Mouse (Mus musculus): ENCODE results near the gene Zfp385b.

The Zfp385b gene

GRCm38 (mm10) chr2:77790295-77790694 is 29.1 kb downstream of the Zfp385b start:
- DNase-seq (ENCODE audit: low spot score in 2 of 2), result no peak

DNA sequence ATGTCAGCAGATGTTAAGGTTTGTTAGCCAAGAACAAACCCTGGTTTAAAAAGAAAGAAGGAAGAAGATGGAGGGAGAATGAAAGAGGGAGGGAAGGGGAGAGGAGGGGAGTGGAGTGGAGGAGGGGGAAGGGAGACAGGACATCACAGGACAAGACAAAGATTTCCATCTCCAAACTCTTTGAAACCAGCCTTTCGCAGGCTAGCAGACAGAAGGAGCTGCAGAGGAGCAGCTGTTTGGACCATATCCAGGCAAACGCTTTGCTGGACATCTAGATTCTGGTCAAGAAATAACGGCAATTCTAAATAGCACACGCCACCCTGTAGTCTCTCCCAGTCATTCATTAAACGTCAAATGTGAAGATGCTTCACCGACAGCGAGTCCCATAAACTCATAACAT is 38.0 kb downstream of the Zfp385b start:
- DNase-seq (ENCODE audit: low spot score in 2 of 2), result no peak

DNA sequence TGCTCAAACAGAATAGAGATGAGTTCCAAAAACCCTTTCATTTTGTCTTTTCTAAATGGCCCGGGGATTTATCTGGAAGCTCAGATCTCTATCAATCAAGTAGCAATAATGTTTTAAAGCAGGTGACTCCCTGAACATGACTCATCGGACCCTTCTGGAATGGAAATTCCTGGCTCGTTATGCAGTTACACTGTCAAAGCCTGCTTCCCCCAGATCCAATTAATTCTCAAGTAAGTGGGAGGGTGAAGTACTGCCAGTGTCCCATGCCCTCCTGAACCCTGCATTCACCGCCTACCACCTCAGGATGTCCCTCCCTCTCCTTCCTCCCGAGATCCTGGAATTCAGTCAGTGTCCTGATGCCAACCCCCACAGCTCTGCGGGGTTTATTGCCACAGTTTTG is 41.7 kb downstream of the Zfp385b start:
- DNase-seq (ENCODE audit: low spot score in 2 of 2), result no peak

DNA sequence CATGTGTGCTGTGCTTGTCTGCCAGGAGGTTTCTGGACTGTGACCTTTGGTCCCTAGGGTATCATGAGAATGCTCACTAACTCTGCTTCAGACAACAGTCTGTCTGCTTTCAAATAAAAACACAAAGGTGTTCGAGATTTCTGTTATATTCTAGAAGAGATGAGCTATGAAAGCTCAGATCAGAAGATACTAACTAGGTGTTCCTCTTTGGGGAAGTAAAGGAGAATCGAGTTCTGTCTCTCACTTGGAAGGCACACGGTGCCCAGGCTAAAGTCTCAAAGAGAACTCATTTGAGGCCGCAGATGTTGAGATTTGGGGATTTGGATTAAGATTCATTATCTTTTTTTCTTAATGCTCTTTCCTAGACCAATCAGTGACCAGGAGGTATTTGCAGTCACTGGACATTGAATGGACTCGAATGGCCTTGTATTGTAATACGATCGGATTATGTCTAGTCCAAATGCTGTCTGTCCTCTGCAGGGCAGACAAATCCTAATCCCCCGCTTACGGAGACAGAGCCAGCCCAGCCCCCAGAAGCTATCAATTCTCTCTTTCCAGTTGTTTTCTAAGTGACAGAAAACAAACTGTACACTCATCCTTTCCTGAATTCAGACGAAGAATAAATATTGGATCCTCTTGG is 42.3 kb downstream of the Zfp385b start:
- DNase-seq (ENCODE audit: low spot score in 2 of 2), result no peak

- DNase-seq (ENCODE audit: low spot score in 2 of 2), result no peak
Observed at GRCm38 (mm10) chr2:77775247-77775880, 44.1 kb downstream of the Zfp385b start.

DNA sequence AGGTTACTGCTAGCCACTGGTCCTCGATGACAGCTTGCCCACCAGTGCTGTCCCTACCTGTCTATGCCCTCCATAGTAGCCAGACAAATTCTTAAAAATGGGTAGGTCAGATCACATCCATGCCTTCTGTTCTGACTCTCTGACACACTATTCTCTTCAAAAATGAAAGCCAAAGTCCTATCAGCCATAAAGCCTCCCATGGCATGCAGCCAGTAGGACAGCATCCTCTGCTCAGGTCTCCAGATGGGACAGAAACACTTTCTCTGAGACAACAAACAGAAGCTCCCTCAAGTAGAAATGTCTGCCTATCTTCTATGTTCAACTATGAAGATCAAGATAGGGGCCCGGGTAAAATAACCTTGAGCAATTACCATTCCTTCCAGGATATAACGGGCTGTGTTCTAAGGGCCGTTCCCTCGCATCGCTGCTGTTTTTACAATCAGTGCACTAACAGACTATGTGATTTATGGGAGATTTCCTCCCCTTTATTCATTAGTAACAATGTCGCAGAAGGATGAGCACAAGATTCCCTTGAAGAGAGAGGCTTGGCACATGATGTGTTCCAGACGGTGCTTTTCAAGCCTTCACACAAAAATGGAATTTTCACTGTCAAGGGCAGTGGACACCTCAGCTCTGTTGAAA is 49.3 kb downstream of the Zfp385b start:
- DNase-seq (ENCODE audit: low spot score in 2 of 2), result no peak

GRCm38 (mm10) chr2:77768321-77768886 is 51.0 kb downstream of the Zfp385b start:
- no peak for DNase-seq (ENCODE audit: low spot score in 2 of 2)

- no peak for DNase-seq (ENCODE audit: low spot score in 2 of 2)
Observed at GRCm38 (mm10) chr2:77761967-77762366, 57.5 kb downstream of the Zfp385b start.

- DNase-seq (ENCODE audit: low spot score in 2 of 2), result no peak
Observed at GRCm38 (mm10) chr2:77758403-77759071, 60.9 kb downstream of the Zfp385b start.

DNA sequence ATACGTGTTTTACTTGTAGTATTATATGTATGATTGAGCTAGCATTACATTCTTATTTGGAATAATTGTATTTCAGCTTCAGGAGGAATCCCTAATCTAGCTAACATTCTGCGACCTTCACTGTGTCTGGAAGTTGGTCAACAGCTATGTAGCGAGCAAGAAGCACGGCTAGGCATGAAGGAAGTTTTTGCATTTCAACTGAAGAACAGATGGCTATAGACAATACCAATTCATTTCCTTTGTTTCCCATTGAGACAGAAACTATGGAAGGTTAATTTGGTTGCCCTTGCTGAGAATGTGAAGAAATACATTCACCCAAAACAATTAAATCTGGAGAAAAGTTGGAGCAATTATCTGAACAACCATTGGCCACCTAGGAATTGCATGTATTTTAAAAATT is 66.9 kb downstream of the Zfp385b start:
- DNase-seq (ENCODE audit: low spot score in 2 of 2), result no peak

GRCm38 (mm10) chr2:77749631-77750030 is 69.8 kb downstream of the Zfp385b start:
- DNase-seq (ENCODE audit: low spot score in 2 of 2), result no peak

GRCm38 (mm10) chr2:77746417-77746816 is 73.0 kb downstream of the Zfp385b start:
- DNase-seq (ENCODE audit: low spot score in 2 of 2), result no peak

GRCm38 (mm10) chr2:77745246-77745645 is 74.2 kb downstream of the Zfp385b start:
- DNase-seq (ENCODE audit: low spot score in 2 of 2), result no peak

DNA sequence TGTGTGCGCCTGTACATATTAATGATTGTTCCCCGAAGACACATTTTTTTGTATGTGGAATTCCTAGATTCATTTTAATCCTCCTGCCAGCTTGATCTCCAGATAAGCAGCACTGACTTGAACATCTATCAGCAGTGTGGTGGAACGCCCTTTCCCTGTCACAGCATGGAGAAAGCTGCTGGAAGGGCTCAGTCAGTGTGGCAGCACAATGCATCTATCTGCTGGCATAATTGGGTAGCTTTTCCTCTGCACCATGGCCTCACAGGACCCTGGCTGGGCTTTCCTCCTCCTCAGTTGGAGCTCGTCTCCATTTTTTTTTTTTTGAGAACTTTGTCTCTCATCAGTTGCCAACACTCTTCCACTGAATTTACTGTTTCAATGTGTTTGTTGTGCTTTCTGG is 77.1 kb downstream of the Zfp385b start:
- DNase-seq (ENCODE audit: low spot score in 2 of 2), result no peak

DNA sequence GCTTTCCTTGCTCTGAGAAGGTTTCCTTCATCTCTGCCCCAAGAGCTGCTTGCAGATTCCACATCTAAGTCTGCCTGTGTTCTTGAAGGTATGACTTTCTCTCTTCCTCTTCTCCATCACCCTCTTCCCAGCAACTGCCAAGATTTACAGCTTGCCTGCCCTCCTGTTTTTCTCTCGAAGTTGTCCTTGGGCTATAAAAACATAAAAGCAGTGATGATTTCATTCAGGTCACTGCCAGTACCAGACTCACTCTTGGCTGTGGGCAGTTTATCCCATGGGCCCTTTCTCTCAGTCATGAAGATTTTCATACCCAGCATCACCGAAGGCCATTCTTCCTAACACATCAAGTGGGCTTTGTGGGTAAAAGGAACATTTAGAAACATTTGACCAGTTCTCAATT is 89.2 kb downstream of the Zfp385b start:
- DNase-seq (ENCODE audit: low spot score in 2 of 2), result no peak

DNA sequence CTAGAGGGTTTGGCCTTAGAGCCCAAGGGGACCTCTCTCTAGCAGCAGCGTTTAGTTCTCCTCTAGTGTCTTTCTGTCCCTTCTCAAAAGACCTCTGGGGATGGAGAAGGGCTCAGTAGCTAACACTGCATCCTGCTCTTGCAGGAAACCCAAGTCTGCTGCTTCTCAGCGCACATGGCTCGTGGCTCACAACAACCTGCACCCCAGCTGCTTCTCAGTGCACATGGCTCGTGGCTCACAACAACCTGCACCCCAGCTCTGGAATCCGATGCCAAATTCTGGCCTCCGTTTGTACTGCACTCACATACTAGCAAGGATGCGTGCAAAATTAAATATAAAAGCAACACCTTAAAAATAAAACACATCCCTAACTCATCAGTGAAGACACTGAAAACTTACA is 92.6 kb downstream of the Zfp385b start:
- no peak for DNase-seq (ENCODE audit: low spot score in 2 of 2)

DNA sequence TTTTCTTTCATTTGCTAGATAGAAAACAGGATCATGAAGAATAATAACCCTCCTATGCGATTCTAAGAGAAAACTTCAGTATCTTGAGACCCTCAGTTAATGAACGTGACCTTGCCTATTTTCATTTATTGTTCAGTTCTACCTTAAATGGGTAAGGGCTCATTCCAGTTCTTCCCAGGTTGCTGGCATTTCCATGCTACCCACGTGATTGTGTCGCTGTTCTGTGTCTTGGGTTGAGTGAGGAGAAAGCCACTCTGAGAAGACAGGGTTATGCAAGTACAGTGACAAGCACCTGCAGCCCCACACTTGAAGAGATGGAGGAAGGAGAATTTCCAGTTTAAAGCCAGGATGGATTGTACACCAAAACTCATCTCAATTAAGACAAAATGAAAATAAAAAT is 98.6 kb downstream of the Zfp385b start:
- no peak for DNase-seq (ENCODE audit: low spot score in 2 of 2)

DNA sequence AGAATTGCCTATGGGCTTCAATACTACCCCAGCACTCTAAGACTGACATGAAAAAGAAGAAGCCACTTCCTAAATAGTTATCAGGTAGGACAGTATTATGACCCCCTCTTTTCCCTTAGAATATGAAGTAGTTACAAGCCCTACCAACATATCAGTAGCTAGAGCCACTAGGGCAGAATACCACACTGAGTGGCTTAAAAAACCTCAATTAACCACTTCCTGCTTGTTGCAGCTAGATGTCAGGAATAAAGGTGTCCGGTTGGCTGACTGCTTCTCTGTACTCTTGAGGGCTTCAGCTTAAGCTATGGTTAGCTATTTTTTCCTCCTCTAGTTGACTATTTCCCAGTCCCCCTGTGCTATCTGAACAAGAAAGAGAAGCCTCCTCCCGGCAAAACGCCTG is 103.1 kb downstream of the Zfp385b start:
- no peak for DNase-seq (ENCODE audit: low spot score in 2 of 2)

GRCm38 (mm10) chr2:77713886-77714285 is 105.6 kb downstream of the Zfp385b start:
- no peak for DNase-seq (ENCODE audit: low spot score in 2 of 2)

DNA sequence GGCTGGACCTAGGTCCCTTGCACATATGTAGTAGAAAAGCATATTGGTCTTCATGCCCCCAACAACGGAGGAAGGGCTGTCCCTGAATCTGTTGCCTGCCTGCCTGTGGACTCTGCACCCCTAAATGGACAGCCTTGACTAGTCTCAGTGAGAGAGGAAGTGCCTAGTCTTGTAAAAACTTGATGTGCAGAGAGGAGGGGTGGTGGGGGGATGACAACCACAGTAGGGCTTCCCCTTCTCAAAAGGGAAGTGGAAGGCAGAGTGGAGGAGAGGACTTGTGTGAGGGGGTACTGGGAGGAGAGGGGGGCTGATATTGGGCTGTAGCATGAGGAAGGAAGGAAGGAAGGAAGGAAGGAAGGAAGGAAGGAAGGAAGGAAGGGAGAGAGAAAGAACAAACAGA is 107.7 kb downstream of the Zfp385b start:
- no peak for DNase-seq (ENCODE audit: low spot score in 2 of 2)

- DNase-seq (ENCODE audit: low spot score in 2 of 2), result no peak
Observed at GRCm38 (mm10) chr2:77709206-77709794, 110.1 kb downstream of the Zfp385b start.

DNA sequence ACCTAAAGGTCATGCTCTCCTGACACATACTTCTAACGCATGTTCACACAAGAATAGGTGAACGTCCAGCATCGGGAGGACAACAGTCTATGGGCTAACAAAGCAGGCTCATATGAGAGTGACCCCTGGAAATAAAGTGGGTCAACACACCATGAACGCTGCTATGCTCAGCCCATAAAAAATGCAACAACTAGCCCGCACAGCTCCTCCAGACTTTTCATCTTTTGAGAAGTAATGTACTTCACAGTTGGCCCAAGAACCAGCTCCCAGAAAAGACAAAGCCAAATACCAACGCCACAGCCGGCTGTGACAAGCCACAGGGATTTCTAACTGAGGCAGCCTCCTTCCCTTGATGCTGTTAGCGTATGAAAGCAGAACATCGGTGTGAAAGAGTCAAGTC is 112.3 kb downstream of the Zfp385b start:
- no peak for DNase-seq (ENCODE audit: low spot score in 2 of 2)
